Mouse (Mus musculus): ENCODE data around the gene Irf7. TPM values are rescaled to one million over a fixed set of nuclear protein-coding genes. Genes with fewer than 3 reads are reported as not detected.
A peak's percentile ranks its signal among the peaks of the same experiment; 100 is the strongest.
"Not testable (repeated sequence)": the region's sequence is repeated elsewhere in the genome, so short reads cannot be mapped to it uniquely, and the experiment has no call there.

Irf7 gene
- total RNA-seq, 1 experiment from 2014 or later = 3.4 TPM

DNA sequence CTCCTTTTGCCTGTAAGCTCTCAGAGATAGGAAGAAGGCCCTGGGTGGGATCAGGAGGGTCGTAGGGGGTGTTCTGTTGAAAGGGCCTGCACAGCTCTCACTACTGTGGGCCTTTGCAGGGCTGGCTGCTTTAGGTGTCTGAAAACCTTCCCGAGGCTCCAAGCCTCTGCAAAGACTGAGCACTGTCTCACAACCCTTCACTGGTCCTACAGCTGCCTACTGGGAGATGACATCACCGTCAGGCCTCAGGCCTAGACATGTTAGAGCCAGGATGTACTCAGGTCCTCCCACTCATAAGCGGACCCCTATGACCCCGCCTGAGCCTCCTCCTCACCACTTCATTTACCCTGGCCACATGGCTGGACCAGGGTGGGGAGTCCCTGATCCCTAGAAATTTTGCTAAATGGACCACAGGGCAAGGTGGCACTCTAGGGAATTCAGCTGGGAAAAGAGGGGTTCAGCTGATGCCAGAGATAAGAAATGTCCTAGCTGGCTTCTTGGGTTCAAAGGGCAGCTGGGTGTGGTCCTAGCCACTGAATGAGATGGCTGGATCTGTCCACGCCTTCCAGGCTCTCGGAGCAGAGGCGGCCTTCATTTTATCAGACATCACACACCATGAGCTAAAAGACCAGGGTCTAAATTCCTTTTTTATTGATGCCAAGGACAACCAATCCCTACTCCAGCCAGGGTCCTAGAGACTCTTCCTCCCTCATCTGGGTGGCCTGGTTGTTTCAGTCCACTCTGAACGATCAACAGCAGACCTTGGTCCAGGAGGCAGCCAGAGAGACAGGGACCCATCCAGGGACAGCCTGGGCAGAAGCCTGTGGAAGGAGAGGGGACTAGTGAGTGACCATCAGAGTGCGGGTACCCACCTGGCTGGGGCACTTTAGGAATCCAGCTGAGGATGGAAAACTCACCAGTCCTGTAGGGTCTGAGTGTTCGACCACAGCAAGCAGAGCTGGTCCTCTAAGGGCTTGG is 11.7 kb upstream of the Irf7 start:
- ATAC-seq (replicated peaks; ENCODE audit: low read depth, poor library complexity, severe bottlenecking) = no peak

DNA sequence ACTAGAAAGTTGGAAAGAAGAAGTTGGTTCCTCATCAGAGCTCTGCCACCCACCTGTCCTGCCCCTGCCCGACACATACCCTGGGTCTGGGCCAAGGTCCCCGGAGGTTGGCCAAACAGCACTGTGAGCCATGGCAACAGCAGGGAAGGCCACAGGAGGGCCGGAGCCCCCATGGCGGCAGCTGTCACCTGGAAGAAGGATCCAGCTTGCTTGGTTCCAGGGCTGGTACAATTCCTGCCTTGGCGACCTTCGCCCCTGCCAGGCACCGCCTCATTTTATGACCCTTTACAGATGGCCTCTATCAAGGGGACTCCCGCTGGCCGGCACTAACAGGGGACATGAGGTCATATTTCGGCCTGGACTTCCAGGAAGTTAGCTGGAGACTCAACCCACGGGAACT is 10.3 kb upstream of the Irf7 start, which contains the start of gene Cdhr5:
Cdhr5 (minus strand) TSS at position 241 of the 400 bp plus-strand sequence.
- no peak for ATAC-seq (replicated peaks; ENCODE audit: low read depth, poor library complexity, severe bottlenecking)

GRCm38 (mm10) chr7:141275356-141275755 is 9.1 kb upstream of the Irf7 start:
- ATAC-seq (replicated peaks; ENCODE audit: low read depth, poor library complexity, severe bottlenecking) = no peak

GRCm38 (mm10) chr7:141270631-141271030 is 4.3 kb upstream of the Irf7 start:
- no peak for ATAC-seq (replicated peaks; ENCODE audit: low read depth, poor library complexity, severe bottlenecking)

DNA sequence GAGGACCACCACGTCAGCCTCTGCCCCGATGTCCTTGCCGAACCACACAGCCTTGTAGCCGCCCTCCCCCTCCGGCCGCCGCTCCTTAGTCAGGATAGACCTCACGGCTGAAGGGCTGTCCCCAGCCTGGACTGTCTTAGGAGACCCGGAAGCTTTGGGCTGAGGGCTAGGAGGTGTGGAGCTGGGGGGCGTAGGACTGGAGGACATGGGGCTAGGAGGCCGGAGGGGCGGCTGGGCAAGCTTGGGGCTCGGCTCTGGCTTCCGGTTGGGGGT is 2.9 kb upstream of the Irf7 start:
- ATAC-seq (replicated peaks; ENCODE audit: low read depth, poor library complexity, severe bottlenecking) = peak; percentile 7; the same call in 1 of the 2 replicates

- peak; percentile 55 for ATAC-seq (replicated peaks; ENCODE audit: low read depth, poor library complexity, severe bottlenecking)
Measured at GRCm38 (mm10) chr7:141268466-141269272, 2.4 kb upstream of the Irf7 start.

GRCm38 (mm10) chr7:141265411-141265738 is 906 bp downstream of the Irf7 start:
- ATAC-seq (replicated peaks; ENCODE audit: low read depth, poor library complexity, severe bottlenecking) = no peak

DNA sequence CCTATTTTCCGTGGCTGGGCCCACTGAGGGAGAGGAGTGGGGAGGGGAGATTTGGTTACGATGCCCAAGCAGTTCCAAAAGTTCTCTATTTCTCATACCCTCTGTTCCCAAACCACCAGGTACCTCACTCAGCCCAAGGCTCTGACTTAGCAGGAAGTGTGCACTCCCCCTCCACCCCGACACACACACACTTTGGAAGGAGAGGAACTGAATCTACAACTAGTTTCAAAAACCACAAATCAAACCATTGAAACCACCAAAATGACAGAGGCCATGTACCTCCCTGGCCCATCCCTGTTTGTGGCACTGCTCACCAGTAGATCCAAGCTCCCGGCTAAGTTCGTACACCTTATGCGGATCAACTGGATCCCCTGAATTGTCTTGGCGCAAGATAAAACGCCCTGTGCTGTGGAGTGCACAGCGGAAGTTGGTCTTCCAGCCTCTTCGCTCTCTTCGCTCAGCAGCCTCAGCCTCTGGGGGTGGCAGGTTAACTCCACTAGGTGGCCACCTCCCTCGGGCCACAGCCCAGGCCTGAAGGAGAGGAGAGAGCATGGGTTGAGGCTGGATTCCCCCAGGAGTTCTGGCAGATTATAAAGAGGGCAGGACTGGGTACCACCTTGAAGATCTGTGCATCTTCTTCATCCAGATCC is 1.4 kb downstream of the Irf7 start:
- ATAC-seq (replicated peaks; ENCODE audit: low read depth, poor library complexity, severe bottlenecking) = peak; percentile 45

GRCm38 (mm10) chr7:141264041-141264700 is 2.1 kb downstream of the Irf7 start:
- ATAC-seq (replicated peaks; ENCODE audit: low read depth, poor library complexity, severe bottlenecking) = no peak

- no peak for ATAC-seq (replicated peaks; ENCODE audit: low read depth, poor library complexity, severe bottlenecking)
Measured at GRCm38 (mm10) chr7:141263640-141264039, 2.6 kb downstream of the Irf7 start.

- ATAC-seq (replicated peaks; ENCODE audit: low read depth, poor library complexity, severe bottlenecking) = no peak
Measured at GRCm38 (mm10) chr7:141261480-141261879, 4.8 kb downstream of the Irf7 start.

DNA sequence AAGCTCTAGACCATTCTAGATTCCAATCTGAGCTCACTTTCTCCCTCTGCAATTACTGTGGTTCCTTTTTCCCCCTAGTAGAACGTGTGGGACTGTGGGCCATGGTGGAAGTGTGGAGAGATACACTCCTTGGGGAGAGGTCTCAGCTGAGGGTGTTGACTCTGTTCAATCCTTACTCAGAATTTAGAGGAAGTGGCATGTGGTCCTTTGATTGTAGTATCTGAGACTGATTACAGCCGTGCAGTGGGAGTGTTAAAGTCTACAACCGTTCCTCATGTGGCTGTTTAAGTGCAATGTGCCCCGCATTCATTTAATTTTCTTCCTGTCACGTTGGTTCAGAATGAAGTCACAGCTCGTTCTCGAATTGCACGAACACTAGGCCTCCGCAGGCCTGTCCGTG is 10.1 kb downstream of the Irf7 start:
- no peak for ATAC-seq (replicated peaks; ENCODE audit: low read depth, poor library complexity, severe bottlenecking)

DNA sequence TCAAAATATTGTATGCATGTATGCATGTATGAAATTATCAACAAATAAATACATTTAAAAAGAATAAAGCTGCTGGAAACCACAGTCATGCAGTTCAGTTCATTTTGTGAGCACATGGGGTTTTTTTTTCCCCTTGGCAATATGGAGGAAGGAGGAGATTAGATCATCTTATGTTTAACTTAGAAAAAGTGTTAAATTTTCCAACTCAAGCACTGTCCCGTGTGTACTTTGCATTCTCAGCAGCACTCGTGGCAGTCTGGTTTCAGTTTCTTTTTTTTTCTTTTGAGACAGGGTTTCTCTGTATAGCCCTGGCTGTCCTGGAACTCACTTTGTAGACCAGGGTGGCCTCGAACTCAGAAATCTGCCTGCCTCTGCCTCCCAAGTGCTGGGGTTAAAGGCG is 15.8 kb downstream of the Irf7 start:
- not testable (repeated sequence) for ATAC-seq (replicated peaks; ENCODE audit: low read depth, poor library complexity, severe bottlenecking)

- no peak for ATAC-seq (replicated peaks; ENCODE audit: low read depth, poor library complexity, severe bottlenecking)
Measured at GRCm38 (mm10) chr7:141231551-141231950, 34.7 kb downstream of the Irf7 start.

DNA sequence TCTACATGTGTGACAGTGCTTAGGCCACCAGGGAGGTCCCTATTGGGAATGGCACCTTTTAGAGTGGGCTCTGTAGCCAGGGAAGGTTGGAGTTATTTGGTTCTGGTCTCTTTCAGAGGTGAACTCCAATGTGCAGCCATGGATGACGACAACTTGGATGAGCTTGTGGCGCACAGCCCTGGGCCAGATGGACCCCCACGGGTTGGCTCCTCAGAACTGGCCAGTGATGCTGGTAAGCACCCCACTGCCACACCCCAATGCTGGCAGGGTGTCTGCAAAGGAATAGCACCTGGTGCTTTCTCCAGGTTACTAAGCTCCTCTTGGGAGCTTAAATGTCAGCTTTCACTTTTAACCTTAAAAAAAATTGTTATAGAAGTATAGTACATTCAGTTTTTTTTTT is 35.2 kb downstream of the Irf7 start:
- no peak for ATAC-seq (replicated peaks; ENCODE audit: low read depth, poor library complexity, severe bottlenecking)

DNA sequence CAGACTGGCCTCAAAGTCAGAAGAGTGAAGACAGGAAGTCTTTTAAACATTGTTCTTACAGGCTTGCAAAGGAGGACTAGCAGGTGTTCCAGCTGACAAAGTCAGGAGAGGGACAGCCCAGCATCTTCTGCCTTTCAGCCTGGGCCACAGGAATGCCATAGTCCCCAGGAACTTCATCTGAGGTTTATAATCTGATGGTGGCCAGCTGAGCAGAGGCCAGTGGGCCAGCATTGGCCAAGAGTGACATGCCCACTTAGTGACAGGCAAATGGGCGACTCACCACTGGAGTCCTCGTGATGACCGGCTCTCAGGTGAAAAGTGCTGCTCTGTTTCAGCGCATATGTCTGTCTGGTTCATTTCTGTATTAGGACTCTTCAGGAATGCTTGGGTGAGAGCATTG is 35.7 kb downstream of the Irf7 start:
- ATAC-seq (replicated peaks; ENCODE audit: low read depth, poor library complexity, severe bottlenecking) = no peak

DNA sequence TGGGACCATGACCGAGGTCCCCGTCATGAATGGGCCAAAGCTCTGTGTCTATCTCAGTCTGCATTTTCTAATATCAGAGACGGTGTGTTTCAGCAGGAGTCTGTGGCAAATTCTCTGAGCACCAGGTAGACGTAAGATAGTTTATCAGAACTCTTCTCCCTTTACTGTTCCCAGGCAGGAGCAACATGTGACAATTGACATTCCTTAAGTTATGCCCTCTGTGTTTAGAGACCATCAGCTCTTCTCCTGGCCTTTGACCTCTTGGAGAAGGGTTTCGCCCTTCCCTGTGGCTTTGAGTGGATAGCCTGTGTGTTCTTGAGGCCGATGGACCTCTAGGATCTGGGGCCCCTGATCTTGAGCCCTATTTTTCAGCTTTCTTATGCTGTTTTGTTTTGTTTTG is 36.6 kb downstream of the Irf7 start:
- no peak for ATAC-seq (replicated peaks; ENCODE audit: low read depth, poor library complexity, severe bottlenecking)

- ATAC-seq (replicated peaks; ENCODE audit: low read depth, poor library complexity, severe bottlenecking) = peak; percentile 97
Measured at GRCm38 (mm10) chr7:141228279-141229067, 37.8 kb downstream of the Irf7 start, which contains the start of gene Phrf1. Gene Phrf1, plus strand, starts transcription at chr7:141228784.

GRCm38 (mm10) chr7:141227796-141228195 is 38.5 kb downstream of the Irf7 start:
- 0 out of 2 replicates have a peak, but pooled peaks have one; percentile 1 for ATAC-seq (replicated peaks; ENCODE audit: low read depth, poor library complexity, severe bottlenecking)

Data from common myeloid progenitor, adult 5-6 weeks (primary cell).